Mouse (Mus musculus) megakaryocyte progenitor cell, adult 5-6 weeks (primary cell): Measurements from ENCODE around the gene Gm21750. TPM values are rescaled to one million over a fixed set of nuclear protein-coding genes. Genes with fewer than 3 reads are reported as not detected.
"Not testable (repeated sequence)": the region's sequence is repeated elsewhere in the genome, so short reads cannot be mapped to it uniquely, and the experiment has no call there.

Experiments
- ATAC-seq: replicated peaks from 2 replicates; pipeline ENCODE4 v1.8.0; 2016; ENCODE audit warnings: mild to moderate bottlenecking, moderate TSS enrichment, inconsistent platforms; ENCODE audit not compliant: poor library complexity
- total RNA-seq, 2 experiments: library from RNA; stranded (forward) in 1 of 2; stranded (reverse) in 1 of 2; fragments of 157-497, 149-512 nt in 1 of 2; fragments of 200-1000 nt in 1 of 2; gene quantifications; 2 replicates each; pipeline versions ENCODE4 v1.2.3 to v1.2.4; 2015 to 2017

Gm21750 gene
- total RNA-seq (2015) = not detected in 2 replicates
- total RNA-seq (2017) = not detected in 2 replicates

- ATAC-seq = not testable (repeated sequence)
Observed at GRCm38 (mm10) chr14:73660925-73661324, at the start of gene Gm21750. TSS of gene Gm21750 (plus strand) at chr14:73661225.

- not testable (repeated sequence) for ATAC-seq
Observed at GRCm38 (mm10) chr14:73614961-73615360, 46.1 kb upstream of the Gm21750 start.

GRCm38 (mm10) chr14:73620880-73621279 lies 40.1 kb upstream of the Gm21750 start:
- no peak for ATAC-seq

GRCm38 (mm10) chr14:73622988-73623387 lies 38.0 kb upstream of the Gm21750 start:
- ATAC-seq = no peak

- no peak for ATAC-seq
Observed at GRCm38 (mm10) chr14:73625469-73625868, 35.6 kb upstream of the Gm21750 start.

- no peak for ATAC-seq
Observed at GRCm38 (mm10) chr14:73631511-73631910, 29.5 kb upstream of the Gm21750 start.

- peak; percentile 78 for ATAC-seq
Observed at GRCm38 (mm10) chr14:73632648-73633263, 28.3 kb upstream of the Gm21750 start.

GRCm38 (mm10) chr14:73634356-73634755 lies 26.7 kb upstream of the Gm21750 start:
- no peak for ATAC-seq

- peak; percentile 87 for ATAC-seq
Observed at GRCm38 (mm10) chr14:73637460-73637859, 23.6 kb upstream of the Gm21750 start.

- ATAC-seq = no peak
Observed at GRCm38 (mm10) chr14:73650179-73650578, 10.8 kb upstream of the Gm21750 start.

- ATAC-seq = no peak
Observed at GRCm38 (mm10) chr14:73670091-73670490, 9.1 kb downstream of the Gm21750 start.

- peak; percentile 44 for ATAC-seq
Observed at GRCm38 (mm10) chr14:73687726-73688125, 26.7 kb downstream of the Gm21750 start.

GRCm38 (mm10) chr14:73688427-73688826 lies 27.4 kb downstream of the Gm21750 start:
- no peak for ATAC-seq

GRCm38 (mm10) chr14:73700256-73700655 lies 39.2 kb downstream of the Gm21750 start:
- ATAC-seq = 0 out of 2 replicates have a peak, but pooled peaks have one; percentile 31

GRCm38 (mm10) chr14:73709412-73710110 lies 48.5 kb downstream of the Gm21750 start:
- no peak for ATAC-seq

Other genes with a start within 250 kb of the Gm21750 start
- gene Med4, start 151.2 kb upstream of the Gm21750 start, total RNA-seq (2015) = 39.9 and 42.8 TPM in 2 replicates
- gene Med4, start 151.2 kb upstream of the Gm21750 start, total RNA-seq (2017) = 65.7 and 71.0 TPM in 2 replicates
- 73.1 and 73.6 TPM in 2 replicates for gene Sucla2, start 135.9 kb upstream of the Gm21750 start, total RNA-seq (2015)
- gene Sucla2, start 135.9 kb upstream of the Gm21750 start, total RNA-seq (2017) = 104 and 117 TPM in 2 replicates
- 4.6 and 5.6 TPM in 2 replicates for gene Nudt15, start 113.0 kb upstream of the Gm21750 start, total RNA-seq (2015)
- 4.6 and 6.1 TPM in 2 replicates for gene Nudt15, start 113.0 kb upstream of the Gm21750 start, total RNA-seq (2017)